Mouse (Mus musculus) kidney, postnatal 14 days (tissue): Measurements from ENCODE around the gene Asb5.
"Not testable (repeated sequence)": the region's sequence is repeated elsewhere in the genome, so short reads cannot be mapped to it uniquely, and the experiment has no call there.

Source experiments
- DNase-seq: peaks from one replicate; pipeline ENCODE4 v3.0.0; 2022; ENCODE audit warnings: mixed read lengths

Gene Asb5

GRCm38 (mm10) chr8:54529382-54530296 lies at the start of gene Asb5, which contains the start of gene Spcs3:
Gene Asb5, plus strand, starts transcription at chr8:54529580.
Gene Spcs3, minus strand, starts transcription at chr8:54529998.
- peak; percentile 98 for DNase-seq

- DNase-seq = peak; percentile 9
Measured at GRCm38 (mm10) chr8:54486555-54487273, 42.7 kb upstream of the Asb5 start.

DNA sequence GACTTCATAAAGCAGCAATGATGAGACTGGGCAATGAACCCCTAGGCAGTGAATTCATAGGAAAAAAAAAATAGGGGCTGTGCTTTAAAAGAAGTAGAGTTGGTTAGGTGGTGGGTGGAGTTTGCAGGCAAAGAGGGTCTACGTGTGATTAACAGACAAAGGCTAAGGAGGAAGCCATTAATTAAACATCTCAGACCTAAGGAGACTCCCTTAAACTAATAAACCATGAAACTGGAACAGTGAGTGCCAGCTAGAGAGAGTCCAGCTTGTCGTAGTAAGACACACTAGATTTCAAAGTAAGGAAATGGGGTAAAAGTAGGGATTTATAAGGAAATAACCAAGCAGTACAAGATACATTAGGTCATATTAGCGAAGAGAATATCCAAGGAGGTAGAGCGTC lies 40.9 kb upstream of the Asb5 start:
- no peak for DNase-seq

- DNase-seq = peak; percentile 54
Measured at GRCm38 (mm10) chr8:54491057-54491690, 38.2 kb upstream of the Asb5 start.

- no peak for DNase-seq
Measured at GRCm38 (mm10) chr8:54491934-54492333, 37.4 kb upstream of the Asb5 start.

- peak; percentile 49 for DNase-seq
Measured at GRCm38 (mm10) chr8:54493110-54493509, 36.3 kb upstream of the Asb5 start.

DNA sequence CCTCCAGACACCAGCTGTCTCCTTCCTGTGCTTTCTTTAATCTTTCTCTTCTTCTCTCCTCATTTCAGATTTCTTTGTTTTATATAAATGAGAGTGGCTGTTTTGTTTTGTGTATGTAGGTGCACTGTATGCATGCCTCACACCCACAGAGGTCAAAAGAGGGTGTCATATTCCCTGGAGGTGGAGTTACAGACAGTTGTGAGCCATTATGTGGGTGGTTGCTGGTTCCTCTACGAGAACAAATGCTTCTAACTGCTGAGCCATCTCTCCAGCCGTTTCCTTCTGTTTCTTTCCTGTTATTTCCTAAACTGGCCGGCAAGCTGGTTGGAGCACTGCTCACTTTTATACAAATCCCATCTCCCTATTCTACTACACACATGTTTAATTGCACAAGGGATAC lies 35.5 kb upstream of the Asb5 start:
- DNase-seq = no peak

- no peak for DNase-seq
Measured at GRCm38 (mm10) chr8:54503104-54503503, 26.3 kb upstream of the Asb5 start.

- DNase-seq = no peak
Measured at GRCm38 (mm10) chr8:54505060-54505459, 24.3 kb upstream of the Asb5 start.

GRCm38 (mm10) chr8:54507428-54508095 lies 21.8 kb upstream of the Asb5 start:
- peak; percentile 84 for DNase-seq

- DNase-seq = no peak
Measured at GRCm38 (mm10) chr8:54508096-54508456, 21.3 kb upstream of the Asb5 start.

DNA sequence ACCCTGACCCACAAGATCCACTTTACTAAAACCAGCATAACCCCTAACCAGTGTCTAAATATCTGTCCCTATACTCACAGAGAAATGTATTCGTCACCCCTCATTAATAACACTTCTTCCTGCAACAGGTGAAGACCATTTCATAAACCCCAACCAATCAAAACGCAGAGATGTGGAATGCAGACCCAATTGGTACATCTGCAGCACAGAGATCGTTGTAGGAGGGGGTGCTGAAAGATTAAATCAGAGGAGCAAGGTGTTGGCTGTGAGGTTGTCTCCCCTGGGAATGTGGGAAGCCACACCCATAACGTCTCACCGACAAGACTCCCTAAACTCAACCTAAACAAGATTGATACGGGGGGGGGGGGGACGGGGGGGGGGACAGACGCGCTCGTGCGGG lies 20.6 kb upstream of the Asb5 start:
- no peak for DNase-seq

- peak; percentile 45 for DNase-seq
Measured at GRCm38 (mm10) chr8:54509221-54509721, 20.1 kb upstream of the Asb5 start.

- no peak for DNase-seq
Measured at GRCm38 (mm10) chr8:54511791-54512190, 17.6 kb upstream of the Asb5 start.

DNA sequence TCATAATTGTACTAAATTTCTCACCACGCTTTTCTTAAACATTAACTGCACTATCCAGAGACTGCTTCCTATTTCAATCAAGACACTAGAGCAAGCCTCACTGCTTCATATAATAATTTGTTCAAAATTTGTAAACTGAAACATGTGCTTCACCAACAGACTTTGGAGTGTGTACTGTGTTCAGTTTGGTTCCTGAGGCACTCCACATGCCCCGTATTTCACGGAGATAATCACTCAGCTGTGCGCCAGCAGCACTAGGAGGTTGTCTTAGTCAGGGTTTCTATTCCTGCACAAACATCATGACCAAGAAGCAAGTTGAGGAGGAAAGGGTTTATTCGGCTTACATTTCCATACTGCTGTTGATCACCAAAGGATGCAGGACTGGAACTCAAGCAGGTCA lies 17.2 kb upstream of the Asb5 start:
- DNase-seq = not testable (repeated sequence)

- DNase-seq = peak; percentile 80
Measured at GRCm38 (mm10) chr8:54518756-54519460, 10.5 kb upstream of the Asb5 start.

- no peak for DNase-seq
Measured at GRCm38 (mm10) chr8:54520516-54520915, 8.9 kb upstream of the Asb5 start.

DNA sequence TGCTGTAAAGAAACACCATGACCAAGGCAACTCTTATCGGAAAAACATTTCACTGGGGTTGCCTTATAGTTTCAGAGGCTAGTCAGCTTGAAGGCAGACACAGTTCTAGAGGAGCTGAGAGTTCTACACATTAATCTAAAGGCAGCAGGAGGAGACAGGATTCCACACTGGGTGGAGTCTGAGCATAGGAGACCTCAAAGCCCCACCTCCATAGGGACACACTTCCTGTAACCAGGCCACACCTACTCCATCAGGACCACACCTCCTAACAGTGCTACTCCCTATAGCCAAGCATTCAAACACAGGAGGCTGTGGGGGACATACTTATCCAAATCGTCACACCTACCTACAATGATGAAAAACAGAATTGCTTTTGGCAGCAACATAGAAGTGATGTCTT lies 3.8 kb upstream of the Asb5 start:
- no peak for DNase-seq

DNA sequence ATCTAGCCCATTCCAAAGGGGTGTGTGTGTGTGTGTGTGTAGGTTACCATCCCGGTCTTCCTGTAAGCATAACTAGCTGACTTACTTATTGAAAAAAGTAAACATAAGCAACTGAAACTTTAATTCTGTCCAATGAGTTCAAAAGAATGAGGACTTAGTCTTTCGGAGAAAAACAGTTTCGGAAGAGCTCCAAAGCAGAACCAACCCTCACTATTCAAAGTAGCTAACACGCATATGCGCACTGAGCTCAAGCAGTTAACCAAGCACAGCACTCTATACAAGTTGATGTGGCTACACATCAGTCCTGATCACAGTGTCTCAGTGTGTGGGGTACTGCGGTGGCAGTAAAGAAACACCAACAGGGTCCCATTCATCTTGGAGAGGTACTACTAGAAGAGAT lies 2.7 kb upstream of the Asb5 start:
- no peak for DNase-seq

- DNase-seq = no peak
Measured at GRCm38 (mm10) chr8:54528571-54528970, 809 bp upstream of the Asb5 start.

- DNase-seq = peak; percentile 10
Measured at GRCm38 (mm10) chr8:54535172-54535571, 5.8 kb downstream of the Asb5 start.

GRCm38 (mm10) chr8:54537285-54537684 lies 7.9 kb downstream of the Asb5 start:
- no peak for DNase-seq
